Mouse (Mus musculus) hindbrain, embryonic 11.5 days (tissue): ENCODE data around the gene Hmga2. TPM values are rescaled to one million over a fixed set of nuclear protein-coding genes. Genes with fewer than 3 reads are reported as not detected.

Experiments
- ATAC-seq: fragments of 200-750 bp; cut with Nextera tagmentation; 2 replicates; pipeline ENCODE4 v1.8.0; 2017; ENCODE audit warnings: mild to moderate bottlenecking, moderate TSS enrichment, moderate library complexity; ENCODE audit not compliant: low FRiP score
- DNase-seq: peaks from one replicate; pipeline ENCODE4 v3.0.0-alpha.2; 2015; ENCODE audit warnings: low spot score
- H3K27ac ChIP-seq: fragments of 300-500 bp; sonication (generic); 2 replicates; pipeline ENCODE4 v1.5.1; 2014; ENCODE audit warnings: mild to moderate bottlenecking, low read depth, low read length
- H3K27me3 ChIP-seq: fragments of 300-500 bp; sonication (generic); 2 replicates; pipeline ENCODE4 v1.6.1; 2014; ENCODE audit warnings: mild to moderate bottlenecking, low read length, moderate library complexity, mixed read lengths; ENCODE audit not compliant: control insufficient read depth, insufficient read depth
- H3K36me3 ChIP-seq: fragments of 300-500 bp; sonication (generic); 2 replicates; pipeline ENCODE4 v1.6.1; 2014; ENCODE audit warnings: mild to moderate bottlenecking, low read length, moderate library complexity, mixed read lengths; ENCODE audit not compliant: control insufficient read depth, insufficient read depth
- H3K4me1 ChIP-seq: fragments of 300-500 bp; sonication (generic); replicated peaks from 2 replicates; pipeline ENCODE4 v1.6.1; 2014; ENCODE audit warnings: low read length, mixed read lengths; ENCODE audit not compliant: control insufficient read depth, insufficient read depth
- H3K4me2 ChIP-seq: fragments of 300-500 bp; sonication (generic); replicated peaks from 2 replicates; pipeline ENCODE4 v1.6.1; 2014; ENCODE audit warnings: mild to moderate bottlenecking, low read depth, low read length
- H3K4me3 ChIP-seq: fragments of 300-500 bp; sonication (generic); 2 replicates; pipeline ENCODE4 v1.5.1; 2014; ENCODE audit warnings: low read depth, low read length
- H3K9ac ChIP-seq: fragments of 300-500 bp; sonication (generic); 2 replicates; pipeline ENCODE4 v1.6.1; 2014; ENCODE audit warnings: low read depth, low read length
- H3K9me3 ChIP-seq: fragments of 300-500 bp; sonication (generic); 2 replicates; pipeline ENCODE4 v1.6.1; 2016; ENCODE audit warnings: low read length; ENCODE audit not compliant: control insufficient read depth
- WGBS: fragments of 180-500 bp; shearing (Covaris S2); extraction: QIAGEN DNeasy Blood & Tissue Kit; methylation state at CpG from one replicate; pipeline ENCODE4 v1.1.7; 2014; 5-methylcytosine and 5-hydroxymethylcytosine counted together
- polyA plus RNA-seq: library from polyadenylated mRNA; unstranded; fragments of >200 nt; fragmentation: Nextera tagmentation; extraction: Ambion mirVana; gene quantifications from 2 replicates; pipeline ENCODE4 v1.2.1, GENCODE M21; 2014

Hmga2 gene
- polyA plus RNA-seq, 1 experiment from 2014 or later, result 42.9 TPM

DNA sequence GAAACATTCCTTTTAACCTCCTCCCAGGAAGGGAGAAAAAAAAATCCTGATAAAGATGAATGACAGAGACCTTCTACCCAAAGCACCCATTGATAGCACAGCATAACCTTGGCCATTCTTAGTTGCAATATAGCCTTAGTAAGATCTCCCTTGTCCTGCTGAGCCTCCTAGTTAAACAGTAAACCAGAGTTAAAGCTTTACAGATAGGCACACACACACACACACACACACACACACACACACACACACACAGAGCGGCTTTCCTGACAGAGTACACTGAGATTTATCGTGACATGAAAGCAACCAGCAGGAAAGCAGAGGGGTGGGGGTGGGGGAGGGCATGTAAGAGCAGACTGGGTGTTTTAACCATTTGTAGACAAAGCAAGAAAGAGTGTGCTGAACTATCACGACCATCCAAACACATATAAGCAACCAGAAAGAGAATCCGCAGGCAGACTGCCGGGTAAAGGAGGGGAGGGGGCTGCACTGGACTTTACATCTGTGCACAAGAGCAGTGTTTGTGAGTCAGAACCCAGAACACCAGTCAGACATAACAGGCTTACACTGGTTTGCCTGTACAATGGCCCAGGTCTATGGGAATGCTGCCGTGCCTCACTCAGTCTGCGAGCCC, 58.7 kb downstream of the Hmga2 start:
- Histone ChIP-seq H3K4me3 (no peak overlapping the region), H3K9ac (peak overlapping the region; percentile 53)
- 4% methylated on average over 7 of the region's 7 CpGs for WGBS

DNA sequence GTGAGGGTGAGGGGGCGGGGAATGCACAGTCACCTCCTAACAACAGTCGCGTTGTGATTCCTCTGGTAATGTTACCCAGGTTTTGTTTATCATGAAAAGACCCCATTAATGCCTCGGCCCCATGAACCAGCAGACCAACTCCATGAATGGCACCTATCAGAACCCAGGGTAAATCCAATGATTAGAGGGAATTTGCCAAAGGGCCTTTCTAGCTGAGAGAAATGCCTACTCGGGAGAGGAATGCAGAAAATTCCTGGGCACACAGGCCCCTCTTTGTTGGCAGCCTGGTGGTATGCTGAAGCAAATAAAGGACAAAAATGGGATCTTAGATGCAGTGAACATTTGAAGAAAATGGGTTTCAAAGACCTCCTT, 59.2 kb downstream of the Hmga2 start:
- Histone ChIP-seq H3K27ac (peak overlapping the region; percentile 74), H3K9me3 (no peaks in the 10 kb centered on the region), H3K4me2 (no peak overlapping the region), H3K4me3 (no peak overlapping the region), H3K27me3 (no peaks in the 10 kb centered on the region), H3K36me3 (no peaks in the 10 kb centered on the region), H3K9ac (no peak overlapping the region), H3K4me1 (peaks cover 8% of the 10 kb centered on the region; the same call in 1 of the 2 replicates)
- DNase-seq (peak; percentile 52), ATAC-seq (peak; percentile 69)
- WGBS, result 16% methylated on average over 5 of the region's 5 CpGs

More for the DNA sequence above, 58.7 kb downstream of the Hmga2 start:
- H3K9me3 ChIP-seq, result no peaks in the 10 kb centered on the region
- ATAC-seq (peak; percentile 83), DNase-seq (peak; percentile 63)
- H3K4me1 ChIP-seq, result peaks cover 8% of the 10 kb centered on the region; the same call in 1 of the 2 replicates
- peak overlapping the region; percentile 74 for H3K27ac ChIP-seq
- no peaks in the 10 kb centered on the region for H3K27me3 ChIP-seq
- H3K36me3 ChIP-seq, result no peaks in the 10 kb centered on the region
- peak overlapping the region; percentile 28 for H3K4me2 ChIP-seq

DNA sequence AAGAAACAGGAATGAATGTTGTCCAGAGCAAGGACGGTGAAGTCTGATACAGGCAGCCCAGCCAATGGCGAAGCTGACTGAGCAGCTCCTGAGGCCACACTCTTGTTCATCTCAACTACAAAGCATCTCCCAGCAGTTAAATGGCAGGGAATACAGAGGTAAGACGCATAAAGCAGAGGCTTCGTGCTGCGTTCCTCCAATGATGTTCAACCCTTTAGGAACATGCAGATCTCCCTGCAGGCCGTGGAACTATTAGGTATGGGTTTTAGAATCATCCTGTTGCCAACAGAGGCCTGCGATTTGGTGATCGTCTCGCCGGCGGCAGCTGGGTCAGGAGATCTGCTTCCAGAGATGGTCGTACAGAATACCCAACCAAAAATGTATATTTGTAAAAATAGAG, 59.6 kb downstream of the Hmga2 start:
- Histone ChIP-seq H3K4me2 (no peak overlapping the region), H3K36me3 (no peaks in the 10 kb centered on the region), H3K4me3 (no peak overlapping the region), H3K4me1 (peaks cover 8% of the 10 kb centered on the region; the same call in 1 of the 2 replicates), H3K27me3 (no peaks in the 10 kb centered on the region), H3K9ac (no peak overlapping the region), H3K27ac (peak overlapping the region; percentile 74), H3K9me3 (no peaks in the 10 kb centered on the region)
- DNase-seq, result no peak
- ATAC-seq, result 0 out of 2 replicates have a peak, but pooled peaks have one; percentile 8
- WGBS, result 73% methylated on average over 12 of the region's 12 CpGs

DNA sequence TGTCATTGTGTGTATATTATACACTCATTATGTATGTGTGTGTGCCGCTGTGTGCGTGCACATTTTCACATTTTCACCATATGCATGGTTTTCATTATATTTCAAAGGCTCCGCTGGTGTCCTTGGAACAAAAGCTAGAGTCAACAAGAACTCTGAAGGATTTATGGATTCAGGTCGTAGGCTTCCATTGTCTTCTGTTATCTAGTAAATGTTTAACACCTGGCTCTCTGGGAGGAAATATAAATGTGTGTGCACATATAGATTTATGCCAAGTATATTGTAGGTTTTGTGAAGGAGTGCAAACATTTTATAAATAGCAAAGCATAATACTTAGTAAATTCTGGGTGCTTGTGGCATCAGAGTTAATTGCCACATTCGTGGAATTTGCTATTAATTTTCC, 64.1 kb downstream of the Hmga2 start:
- Histone ChIP-seq H3K36me3 (no peaks in the 10 kb centered on the region), H3K4me1 (peaks cover 3% of the 10 kb centered on the region; the same call in 1 of the 2 replicates), H3K27me3 (no peaks in the 10 kb centered on the region), H3K27ac (no peak overlapping the region), H3K4me3 (no peak overlapping the region), H3K4me2 (no peak overlapping the region), H3K9ac (no peak overlapping the region), H3K9me3 (no peaks in the 10 kb centered on the region)
- 81% methylated on average over 5 of the region's 5 CpGs for WGBS
- no peak for DNase-seq
- no peak for ATAC-seq

DNA sequence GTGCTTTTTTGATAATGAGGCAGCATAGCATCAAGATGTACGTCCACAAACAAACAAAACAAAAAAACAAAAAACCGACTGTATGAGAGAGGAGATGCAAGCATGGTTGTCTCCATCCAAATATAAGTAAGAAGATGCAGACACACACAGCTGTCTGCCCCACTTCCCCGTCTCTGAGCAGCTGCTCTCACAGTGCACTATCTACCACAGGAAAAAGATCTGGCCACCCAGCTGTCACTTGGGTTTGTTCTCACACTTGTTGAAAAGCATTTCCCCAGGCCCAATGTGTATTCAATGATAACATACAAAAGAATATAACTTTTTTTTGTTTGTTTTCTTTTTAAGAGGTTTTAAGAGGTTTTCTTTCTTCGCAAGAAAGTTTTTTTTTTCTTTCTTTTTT, 65.3 kb downstream of the Hmga2 start:
- 76% methylated on average over 4 of the region's 4 CpGs for WGBS
- DNase-seq, result no peak
- Histone ChIP-seq H3K4me1 (no peaks in the 10 kb centered on the region; the same call in 1 of the 2 replicates), H3K27ac (no peak overlapping the region), H3K9me3 (no peaks in the 10 kb centered on the region), H3K9ac (no peak overlapping the region), H3K4me3 (no peak overlapping the region), H3K27me3 (no peaks in the 10 kb centered on the region), H3K36me3 (no peaks in the 10 kb centered on the region), H3K4me2 (no peak overlapping the region)
- no peak for ATAC-seq

DNA sequence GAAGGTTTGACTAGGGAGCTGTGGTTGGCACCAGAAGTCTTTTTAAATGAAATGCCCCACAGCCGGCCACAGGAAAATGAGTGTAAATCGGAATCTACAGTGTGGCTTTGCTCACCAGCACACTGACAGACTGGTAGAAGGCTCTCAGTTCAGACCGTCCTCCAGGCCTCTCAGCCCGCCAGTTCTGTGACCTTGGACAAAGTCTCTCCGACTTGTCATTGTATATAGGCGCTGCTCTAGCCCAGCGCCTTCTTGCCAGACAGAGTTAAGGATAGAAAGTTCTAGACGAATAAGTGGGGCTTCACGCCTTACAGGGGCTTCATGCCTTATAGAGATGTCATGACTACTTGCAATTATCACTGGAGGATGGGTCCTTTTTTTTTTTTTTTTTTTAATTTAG, 67.1 kb downstream of the Hmga2 start:
- ATAC-seq, result no peak

DNA sequence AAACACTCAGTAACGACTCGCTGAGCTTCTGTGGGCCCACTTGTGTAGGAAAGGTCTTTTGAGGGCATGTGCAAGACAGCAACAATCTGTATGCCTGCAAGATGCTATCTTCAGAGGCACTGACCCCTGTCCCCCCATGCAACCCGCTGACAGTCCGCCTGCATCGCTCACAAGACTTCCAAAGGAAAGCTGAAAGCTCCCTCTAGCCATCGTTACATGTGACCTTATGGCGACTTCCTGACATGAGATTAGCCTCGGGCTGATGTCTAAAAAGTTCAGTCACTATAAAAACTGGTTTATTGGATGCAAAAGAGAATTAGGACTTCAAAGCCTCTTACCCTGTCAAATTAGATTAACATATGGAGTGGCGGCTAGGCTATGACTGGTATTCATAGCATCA, 69.0 kb downstream of the Hmga2 start:
- Histone ChIP-seq H3K4me2 (no peak overlapping the region), H3K9ac (no peak overlapping the region), H3K36me3 (no peaks in the 10 kb centered on the region), H3K27ac (no peak overlapping the region), H3K4me3 (no peak overlapping the region), H3K27me3 (no peaks in the 10 kb centered on the region), H3K4me1 (no peaks in the 10 kb centered on the region; the same call in 1 of the 2 replicates), H3K9me3 (no peaks in the 10 kb centered on the region)
- no peak for DNase-seq
- ATAC-seq, result no peak
- WGBS, result 52% methylated on average over 9 of the region's 9 CpGs

More for the DNA sequence above, 67.1 kb downstream of the Hmga2 start:
- Histone ChIP-seq H3K36me3 (no peaks in the 10 kb centered on the region), H3K4me3 (no peak overlapping the region), H3K27me3 (no peaks in the 10 kb centered on the region), H3K4me1 (no peaks in the 10 kb centered on the region; the same call in 1 of the 2 replicates), H3K4me2 (no peak overlapping the region), H3K27ac (no peak overlapping the region), H3K9me3 (no peaks in the 10 kb centered on the region), H3K9ac (no peak overlapping the region)
- 88% methylated on average over 9 of the region's 9 CpGs for WGBS
- no peak for DNase-seq

DNA sequence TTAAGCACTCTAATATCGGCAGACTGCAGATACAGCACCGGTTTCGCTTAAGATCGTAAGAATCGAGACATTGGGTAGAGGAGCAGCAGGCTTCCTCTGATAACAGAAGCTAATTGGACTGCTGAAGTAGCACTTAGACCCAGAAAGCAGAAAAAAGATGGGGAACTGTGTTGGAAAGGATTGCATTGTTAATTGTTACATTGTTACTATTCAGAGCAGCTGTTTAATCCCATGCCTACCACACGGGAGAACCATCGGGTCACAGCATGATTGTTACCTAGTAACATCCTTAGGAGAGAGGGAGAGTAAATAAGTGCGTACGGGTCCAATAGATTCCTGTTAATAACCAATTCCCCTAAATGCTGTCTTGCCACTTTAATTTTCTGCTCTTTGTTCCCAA, 70.2 kb downstream of the Hmga2 start:
- no peak overlapping the region for H3K27ac ChIP-seq
- no peaks in the 10 kb centered on the region for H3K27me3 ChIP-seq
- DNase-seq, result no peak
- no peak overlapping the region for H3K9ac ChIP-seq
- H3K4me1 ChIP-seq, result no peaks in the 10 kb centered on the region; the same call in 1 of the 2 replicates
- H3K4me3 ChIP-seq, result no peak overlapping the region
- H3K9me3 ChIP-seq, result no peaks in the 10 kb centered on the region
- H3K4me2 ChIP-seq, result no peak overlapping the region
- no peaks in the 10 kb centered on the region for H3K36me3 ChIP-seq
- ATAC-seq, result no peak
- 86% methylated on average over 9 of the region's 9 CpGs for WGBS

DNA sequence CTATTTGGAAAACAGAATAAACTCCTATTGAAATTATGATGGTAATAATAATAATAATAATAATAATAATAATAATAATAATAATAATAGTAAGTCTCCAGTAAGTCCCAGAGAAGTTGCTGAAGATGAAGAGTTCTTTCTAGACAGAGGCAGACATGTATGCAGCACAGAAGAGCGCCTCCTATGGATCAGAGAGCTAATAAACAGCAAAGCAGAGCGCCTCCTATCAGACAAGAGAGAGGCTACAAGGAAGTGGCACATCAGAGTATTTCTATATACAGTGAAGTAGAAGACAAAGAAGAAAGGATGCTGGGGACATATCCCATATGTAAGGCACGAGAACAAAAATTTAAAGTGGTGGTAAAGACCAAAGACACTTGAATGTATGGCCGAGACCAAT, 70.9 kb downstream of the Hmga2 start:
- Histone ChIP-seq H3K4me2 (no peak overlapping the region), H3K27ac (no peak overlapping the region), H3K4me3 (no peak overlapping the region), H3K9me3 (no peaks in the 10 kb centered on the region), H3K9ac (no peak overlapping the region), H3K27me3 (no peaks in the 10 kb centered on the region), H3K36me3 (no peaks in the 10 kb centered on the region), H3K4me1 (no peaks in the 10 kb centered on the region; the same call in 1 of the 2 replicates)
- ATAC-seq (no peak), DNase-seq (no peak)
- WGBS, result 94% methylated on average over 4 of the region's 4 CpGs
